Mouse (Mus musculus): ENCODE results near the gene Lsm11. TPM values are rescaled to one million over a fixed set of nuclear protein-coding genes. Genes with fewer than 3 reads are reported as not detected.

Lsm11 gene
- total RNA-seq, 2 experiments from 2014 or later, result 153 to 154 TPM

GRCm38 (mm10) chr11:45929541-45929940, 15.2 kb downstream of the Lsm11 start:
- no peak for DNase-seq (ENCODE audit: low spot score in 2 of 2)

GRCm38 (mm10) chr11:45927456-45927855, 17.3 kb downstream of the Lsm11 start:
- DNase-seq (ENCODE audit: low spot score in 2 of 2), result no peak

GRCm38 (mm10) chr11:45926640-45927082, 18.1 kb downstream of the Lsm11 start:
- DNase-seq (ENCODE audit: low spot score in 2 of 2), result peak; percentile 74 to 83

- DNase-seq (ENCODE audit: low spot score in 2 of 2), result no peak
Observed at GRCm38 (mm10) chr11:45925436-45925835, 19.3 kb downstream of the Lsm11 start.

GRCm38 (mm10) chr11:45921480-45921898, 23.2 kb downstream of the Lsm11 start:
- no peak for DNase-seq (ENCODE audit: low spot score in 2 of 2)

GRCm38 (mm10) chr11:45921026-45921425, 23.7 kb downstream of the Lsm11 start:
- DNase-seq (ENCODE audit: low spot score in 2 of 2), result no peak

GRCm38 (mm10) chr11:45918836-45919235, 25.9 kb downstream of the Lsm11 start:
- DNase-seq (ENCODE audit: low spot score in 2 of 2), result no peak

- DNase-seq (ENCODE audit: low spot score in 2 of 2), result no peak
Observed at GRCm38 (mm10) chr11:45918018-45918417, 26.7 kb downstream of the Lsm11 start.

- DNase-seq (ENCODE audit: low spot score in 2 of 2), result no peak
Observed at GRCm38 (mm10) chr11:45916196-45916595, 28.5 kb downstream of the Lsm11 start.

- no peak for DNase-seq (ENCODE audit: low spot score in 2 of 2)
Observed at GRCm38 (mm10) chr11:45910701-45911100, 34.0 kb downstream of the Lsm11 start.

- DNase-seq (ENCODE audit: low spot score in 2 of 2), result no peak
Observed at GRCm38 (mm10) chr11:45908894-45909293, 35.8 kb downstream of the Lsm11 start.

GRCm38 (mm10) chr11:45908070-45908469, 36.7 kb downstream of the Lsm11 start:
- no peak for DNase-seq (ENCODE audit: low spot score in 2 of 2)

- no peak for DNase-seq (ENCODE audit: low spot score in 2 of 2)
Observed at GRCm38 (mm10) chr11:45907301-45907700, 37.4 kb downstream of the Lsm11 start.

GRCm38 (mm10) chr11:45906109-45906786, 38.5 kb downstream of the Lsm11 start:
- no peak for DNase-seq (ENCODE audit: low spot score in 2 of 2)

GRCm38 (mm10) chr11:45900233-45901015, 44.3 kb downstream of the Lsm11 start:
- no peak for DNase-seq (ENCODE audit: low spot score in 2 of 2)

- DNase-seq (ENCODE audit: low spot score in 2 of 2), result no peak
Observed at GRCm38 (mm10) chr11:45897392-45897791, 47.3 kb downstream of the Lsm11 start.

GRCm38 (mm10) chr11:45892861-45893360, 51.8 kb downstream of the Lsm11 start:
- DNase-seq (ENCODE audit: low spot score in 2 of 2), result no peak

- no peak for DNase-seq (ENCODE audit: low spot score in 2 of 2)
Observed at GRCm38 (mm10) chr11:45890423-45890822, 54.3 kb downstream of the Lsm11 start.

- no peak for DNase-seq (ENCODE audit: low spot score in 2 of 2)
Observed at GRCm38 (mm10) chr11:45889981-45890380, 54.8 kb downstream of the Lsm11 start.

GRCm38 (mm10) chr11:45888471-45889030, 56.2 kb downstream of the Lsm11 start:
- no peak for DNase-seq (ENCODE audit: low spot score in 2 of 2)

- no peak for DNase-seq (ENCODE audit: low spot score in 2 of 2)
Observed at GRCm38 (mm10) chr11:45886596-45886995, 58.1 kb downstream of the Lsm11 start.

Measured in layer of hippocampus, postnatal 10 days (tissue).